8 mouse cellular contexts compared by ENCODE assay signal in genomic region chr4:10874718-10875121, GRCm38 (mm10). TPM values are rescaled to one million over a fixed set of nuclear protein-coding genes. Genes with fewer than 3 reads are reported as not detected.
DNase-seq lines count a peak whose midpoint lies in the region; ATAC-seq and TF ChIP-seq lines count a peak whose summit lies in the region.

No protein-coding gene starts in this region.

- H3K4me2 ChIP-seq in heart, postnatal 0 days (ENCODE audit: low read depth, low read length) = peak overlapping the region; percentile 71

- no peak for TF ChIP-seq EP300 in heart, postnatal 0 days (IDR thresholded peaks at IDR 0.05; ENCODE audit: low read depth)

- no peaks in the 10 kb centered on the region for H3K27me3 ChIP-seq in erythroblast, embryonic 14.5 days (ENCODE audit: control insufficient read depth)
- no peaks in the 10 kb centered on the region for H3K27me3 ChIP-seq in heart, postnatal 0 days (ENCODE audit: control insufficient read depth, insufficient read depth, low read length)

- peak overlapping the region; percentile 92 for H3K9ac ChIP-seq in heart, postnatal 0 days (replicated peaks; ENCODE audit: low read depth, low read length)

- peaks cover 2% of the 10 kb centered on the region for H3K36me3 ChIP-seq in erythroblast, embryonic 14.5 days (ENCODE audit: control insufficient read depth)
- no peaks in the 10 kb centered on the region for H3K36me3 ChIP-seq in heart, postnatal 0 days (replicated peaks; ENCODE audit: control insufficient read depth, insufficient read depth, low read length)

- no peak for TF ChIP-seq CTCF in heart, postnatal 0 days (IDR thresholded peaks at IDR 0.05; ENCODE audit: low read depth)

- WGBS in heart, postnatal 0 days = 0% methylated on average over 34 of the region's 37 CpGs

- peak overlapping the region; percentile 99 for H3K27ac ChIP-seq in heart, postnatal 0 days (ENCODE audit: low read depth)

- H3K4me3 ChIP-seq in erythroblast, embryonic 14.5 days (replicated peaks) = peak overlapping the region; percentile 65
- peak overlapping the region; percentile 94 for H3K4me3 ChIP-seq in heart, postnatal 0 days (ENCODE audit: low read depth, low read length)

- DNase-seq in cerebellum, adult 11 months = no peak
- peak; percentile 56 for DNase-seq in adrenal gland, postnatal 25 days
- DNase-seq in heart, postnatal 0 days (ENCODE audit: low spot score) = peak; percentile 44
- DNase-seq in layer of hippocampus, postnatal 10 days (ENCODE audit: low spot score in 2 of 2) = peak; percentile 58 to 65
- DNase-seq in lung, postnatal 14 days = peak; percentile 46
- peak; percentile 57 for DNase-seq in ovary, postnatal 36 days (ENCODE audit: low spot score)

- H3K4me1 ChIP-seq in erythroblast, embryonic 14.5 days (ENCODE audit: control insufficient read depth) = peaks cover 23% of the 10 kb centered on the region
- H3K4me1 ChIP-seq in heart, postnatal 0 days (ENCODE audit: control insufficient read depth, insufficient read depth) = peaks cover 8% of the 10 kb centered on the region

- peak; percentile 64 for ATAC-seq in cerebellum, adult (ENCODE audit: insufficient number of reproducible peaks, low FRiP score, low TSS enrichment)
- ATAC-seq in heart, postnatal 0 days (ENCODE audit: insufficient read depth, low read depth) = peak; percentile 76

- no peaks in the 10 kb centered on the region for H3K9me3 ChIP-seq in erythroblast, embryonic 14.5 days (ENCODE audit: control insufficient read depth, low read length)
- H3K9me3 ChIP-seq in heart, postnatal 0 days (replicated peaks; ENCODE audit: control insufficient read depth, low read length) = no peaks in the 10 kb centered on the region

RNA-seq across cellular contexts. Expression of gene 2610301B20Rik, which starts 0.4 kb away (rescaled TPM):
- total RNA-seq in adrenal gland, postnatal 25 days (2021) = 18.5 and 22.0 TPM in 2 replicates
- 0.23 and 0.70 TPM in 2 replicates for polyA plus RNA-seq in erythroblast, embryonic 14.5 days (2012)
- 13.3 and 14.0 TPM in 2 replicates for total RNA-seq in heart, postnatal 0 days (2014; rRNA removed; ENCODE audit: low replicate concordance)
- polyA plus RNA-seq in heart, postnatal 0 days (2015; fragmentation: Nextera tagmentation; extraction: Ambion mirVana) = 16.9 and 17.4 TPM in 2 replicates
- 10 to 100 TPM; 26.2 to 27.5 TPM for total RNA-seq in layer of hippocampus, postnatal 10 days (2021)
